Mouse (Mus musculus) left cerebral cortex, postnatal 14 days (tissue): ENCODE measurements around the gene Nudt22. TPM values are rescaled to one million over a fixed set of nuclear protein-coding genes. Genes with fewer than 3 reads are reported as not detected.

Experiments
- DNase-seq, 2 experiments: peaks; one replicate each; pipeline ENCODE4 v3.0.0; 2021 to 2022; ENCODE audit warnings: low spot score in 2 of 2, mixed read lengths in 1 of 2
- intact Hi-C: fragments of 180-260 bp; cut with DNase I; formaldehyde crosslinking; loops from one replicate; pipeline ENCODE4 v1.15.1; 2025
- total RNA-seq, 2 experiments: library from RNA; stranded (reverse); gene quantifications; 2 replicates each; pipeline ENCODE4 v1.2.3; 2021

Gene Nudt22
- total RNA-seq, 2 experiments from 2014 or later, result 8.7 to 10.1 TPM

- intact Hi-C loops, result loop anchor here (5.0 kb wide), 2 partner anchors 37 to 57 kb away; partner anchors contain the start of genes Bad, Esrra and Gpr137
- peak; percentile 99 to 100 for DNase-seq
These were observed 16.2 kb downstream of the Nudt22 start for GRCm38 (mm10) chr19:6979486-6980380.

- intact Hi-C loops, result loop anchor here (5.0 kb wide), 2 partner anchors 37 to 57 kb away; partner anchors contain the start of genes Bad, Esrra and Gpr137
- peak in 1 of 2 experiments; percentile 52 for DNase-seq
These were observed 16.9 kb downstream of the Nudt22 start for GRCm38 (mm10) chr19:6979001-6979479.

GRCm38 (mm10) chr19:6978639-6978974 is 17.3 kb downstream of the Nudt22 start:
- intact Hi-C loops, result loop anchor here (5.0 kb wide), 2 partner anchors 36 to 56 kb away; partner anchors contain the start of genes Bad, Esrra and Gpr137
- DNase-seq, result no peak

GRCm38 (mm10) chr19:6977759-6978638 is 17.9 kb downstream of the Nudt22 start:
- intact Hi-C loops, result loop anchor here (5.0 kb wide), 2 partner anchors 36 to 56 kb away; partner anchors contain the start of genes Bad, Esrra and Gpr137
- DNase-seq, result no peak

- intact Hi-C loops, result loop anchor here (5.0 kb wide), 2 partner anchors 34 to 54 kb away; partner anchors contain the start of genes Bad, Esrra and Gpr137
- DNase-seq, result peak; percentile 72 to 89
These were observed 20.1 kb downstream of the Nudt22 start, which contains the start of gene Plcb3 for GRCm38 (mm10) chr19:6975537-6976521. Gene Plcb3, minus strand, starts transcription at chr19:6976470.

GRCm38 (mm10) chr19:6974211-6975205 is 21.4 kb downstream of the Nudt22 start, which contains the start of gene Ppp1r14b:
Gene Ppp1r14b, plus strand, starts transcription at chr19:6974968.
- intact Hi-C loops, result loop anchor here (5.0 kb wide), 2 partner anchors 32 to 52 kb away; partner anchors contain the start of genes Bad, Esrra and Gpr137
- DNase-seq, result peak; percentile 73 to 75

- DNase-seq, result no peak
- intact Hi-C loops, result no loop called here
These were observed 22.2 kb downstream of the Nudt22 start for GRCm38 (mm10) chr19:6973581-6974190.

GRCm38 (mm10) chr19:6972247-6972917 is 23.5 kb downstream of the Nudt22 start:
- intact Hi-C loops, result no loop called here
- DNase-seq, result no peak

- intact Hi-C loops, result no loop called here
- no peak for DNase-seq
These were observed 24.3 kb downstream of the Nudt22 start for GRCm38 (mm10) chr19:6971644-6972043.

- intact Hi-C loops, result no loop called here
- DNase-seq, result no peak
These were observed 25.3 kb downstream of the Nudt22 start for GRCm38 (mm10) chr19:6970460-6971085.

GRCm38 (mm10) chr19:6969665-6970381 is 26.1 kb downstream of the Nudt22 start:
- DNase-seq, result peak in 1 of 2 experiments; percentile 29
- intact Hi-C loops, result no loop called here

GRCm38 (mm10) chr19:6969291-6969664 is 26.6 kb downstream of the Nudt22 start:
- DNase-seq, result no peak
- intact Hi-C loops, result no loop called here

GRCm38 (mm10) chr19:6968491-6969271 is 27.2 kb downstream of the Nudt22 start:
- intact Hi-C loops, result no loop called here
- no peak for DNase-seq

GRCm38 (mm10) chr19:6956461-6956860 is 39.5 kb downstream of the Nudt22 start:
- DNase-seq, result no peak
- intact Hi-C loops, result no loop called here
